Mouse (Mus musculus) T-helper 17 cell (primary cell): ENCODE results near the gene Mum1.

Experiments
- in situ Hi-C, 2 experiments: fragments of 300-600 bp; cut with MboI, MseI; formaldehyde crosslinking; loops; 1 replicate in 1 of 2; 2 replicates in 1 of 2; pipeline ENCODE4 v1.15.1; 2025; ENCODE audit warnings: high pct_unique_total_duplicates in 2 of 2

Mum1 gene

DNA sequence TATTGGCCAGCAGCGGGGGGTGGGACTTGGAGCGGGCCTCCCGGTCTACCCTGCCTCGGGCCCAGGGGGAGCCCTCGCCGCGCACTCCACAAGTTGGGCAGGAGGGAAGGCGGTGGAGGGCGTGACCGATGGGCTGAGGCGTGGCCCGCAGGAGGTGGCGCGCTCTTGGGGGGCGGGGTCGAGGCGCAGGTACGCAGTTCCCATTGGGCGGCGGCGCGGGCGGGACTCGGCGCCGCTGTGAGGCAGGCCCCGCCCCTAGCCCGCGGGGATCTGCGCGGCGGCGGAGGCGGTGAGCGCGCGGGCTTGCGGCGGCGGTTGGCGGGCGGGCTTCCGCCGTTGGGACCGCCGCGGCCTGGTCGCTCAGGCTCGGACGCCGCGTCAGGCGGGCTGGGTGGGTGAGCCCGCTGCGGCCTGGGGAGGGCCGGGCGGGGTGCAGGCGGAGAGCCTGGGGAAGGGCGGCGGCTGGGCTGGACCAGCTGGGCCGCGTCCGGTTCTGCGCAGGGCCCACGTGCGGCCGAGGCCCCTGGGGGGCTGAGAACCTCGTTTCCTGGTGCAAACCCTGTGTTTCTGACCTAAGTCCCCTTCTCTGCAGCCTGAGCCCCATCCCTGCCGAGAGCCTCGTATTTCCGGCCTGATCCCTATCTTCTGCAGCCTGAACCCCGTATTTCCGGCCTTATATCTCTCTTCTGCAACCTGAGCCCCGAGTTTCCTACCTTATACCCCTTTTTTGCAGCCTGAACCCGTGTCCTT is at the start of gene Mum1:
TSS of gene Mum1 (plus strand) at position 19 of the 750 bp plus-strand sequence.
- in situ Hi-C loops: no loop called here

- in situ Hi-C loops: loop anchor here (5.0 kb wide), 1 partner anchor 70 kb away; the partner anchor contains the start of gene Ndufs7 (in 2 of the 2)
Observed at GRCm38 (mm10) chr10:80177441-80178279, 48.6 kb upstream of the Mum1 start.

DNA sequence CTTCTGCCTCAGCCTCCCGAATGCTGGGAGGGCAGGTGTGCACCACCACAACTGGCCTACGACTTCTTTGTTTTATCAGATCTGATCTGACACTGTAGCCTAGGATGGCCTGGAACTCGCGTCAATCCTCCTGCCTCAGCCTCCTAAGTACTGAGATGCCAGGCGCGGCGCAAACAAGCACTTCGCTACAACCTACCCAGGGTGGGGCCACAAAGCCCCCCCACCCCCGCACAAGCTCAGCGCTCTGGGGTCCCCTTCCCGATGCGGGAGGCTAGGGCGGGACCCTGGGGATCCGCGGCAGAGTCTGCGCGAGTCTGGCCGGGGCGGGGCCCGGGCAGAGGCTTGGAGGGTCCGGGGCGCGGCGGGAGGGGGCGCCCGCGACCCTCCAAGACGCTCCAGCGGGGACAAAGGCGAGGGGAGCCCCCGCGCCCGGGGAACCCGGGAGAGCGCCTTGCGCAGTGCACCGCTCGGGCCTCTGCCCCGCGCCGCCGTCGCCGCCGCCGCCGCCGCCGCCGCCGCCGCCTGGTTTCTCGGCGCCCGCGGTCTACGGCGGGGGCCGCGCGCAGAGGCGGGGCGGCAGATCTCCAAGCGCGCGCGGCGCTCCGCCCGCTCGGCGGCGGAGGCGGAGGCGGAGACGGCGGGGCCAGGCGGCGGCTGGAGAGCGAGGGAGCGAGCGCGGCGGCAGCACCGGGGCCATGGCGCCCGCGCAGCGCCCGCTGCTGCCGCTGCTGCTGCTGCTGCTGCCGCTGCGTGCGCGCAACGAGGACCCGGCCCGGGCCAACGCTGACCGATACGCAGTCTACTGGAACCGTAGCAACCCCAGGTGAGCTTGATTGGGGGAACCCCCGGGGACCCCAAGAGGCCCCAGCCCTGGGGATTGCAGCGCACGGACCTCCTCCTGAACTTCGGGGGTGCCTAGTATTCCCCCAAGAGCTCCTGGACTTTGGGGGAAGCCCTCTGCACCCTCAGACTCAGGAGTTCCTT is 46.9 kb upstream of the Mum1 start, which contains the start of gene Efna2:
TSS of gene Efna2 (plus strand) at position 415 of the 984 bp plus-strand sequence.
- in situ Hi-C loops: loop anchor here (5.0 kb wide), 1 partner anchor 68 kb away; the partner anchor contains the start of gene Ndufs7 (in 2 of the 2)

DNA sequence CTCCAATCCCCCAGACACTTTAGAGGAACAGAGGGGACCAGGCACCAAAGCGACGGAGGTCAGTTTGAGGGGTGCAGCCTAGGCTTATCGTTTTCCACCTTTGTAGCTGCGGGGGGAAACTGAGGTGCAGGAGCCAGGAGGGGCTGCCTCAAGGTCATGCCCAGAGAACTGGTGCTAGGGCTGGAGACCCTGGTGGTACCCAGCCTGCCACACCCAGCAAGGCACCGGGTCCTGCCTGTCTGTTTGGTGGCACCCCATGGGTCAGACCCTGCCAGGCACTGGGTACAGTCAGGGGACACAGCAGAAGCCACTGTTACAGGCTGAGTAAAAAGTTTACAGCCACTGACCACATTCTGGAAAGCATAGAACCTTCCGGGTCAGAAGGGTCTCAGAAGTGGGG is 45.9 kb upstream of the Mum1 start:
- in situ Hi-C loops: no loop called here

GRCm38 (mm10) chr10:80180823-80181222 is 45.4 kb upstream of the Mum1 start:
- in situ Hi-C loops: no loop called here

DNA sequence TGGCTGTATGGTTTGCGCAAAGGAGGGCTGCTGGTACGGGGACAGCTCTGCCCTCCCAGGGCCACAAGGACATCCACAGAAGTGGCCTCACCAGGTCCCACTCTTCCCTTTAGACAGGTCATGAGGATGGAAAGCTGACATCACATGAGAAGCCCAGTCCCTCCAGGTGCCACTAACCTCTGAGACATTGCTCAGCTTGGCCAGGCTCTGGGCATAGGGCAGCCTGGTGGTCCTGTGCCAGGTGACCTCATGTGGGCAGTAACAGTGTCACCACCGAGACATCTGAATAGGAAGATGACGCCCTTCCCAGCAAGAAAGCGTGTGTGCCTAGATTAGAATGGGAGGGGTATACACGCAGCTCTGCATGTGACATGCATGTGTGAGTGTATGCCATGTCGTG is 43.7 kb upstream of the Mum1 start:
- in situ Hi-C loops: no loop called here

- in situ Hi-C loops: no loop called here
Observed at GRCm38 (mm10) chr10:80186649-80187048, 39.6 kb upstream of the Mum1 start.

GRCm38 (mm10) chr10:80187739-80188138 is 38.5 kb upstream of the Mum1 start:
- in situ Hi-C loops: no loop called here

- in situ Hi-C loops: no loop called here
Observed at GRCm38 (mm10) chr10:80188453-80189024, 37.7 kb upstream of the Mum1 start.

DNA sequence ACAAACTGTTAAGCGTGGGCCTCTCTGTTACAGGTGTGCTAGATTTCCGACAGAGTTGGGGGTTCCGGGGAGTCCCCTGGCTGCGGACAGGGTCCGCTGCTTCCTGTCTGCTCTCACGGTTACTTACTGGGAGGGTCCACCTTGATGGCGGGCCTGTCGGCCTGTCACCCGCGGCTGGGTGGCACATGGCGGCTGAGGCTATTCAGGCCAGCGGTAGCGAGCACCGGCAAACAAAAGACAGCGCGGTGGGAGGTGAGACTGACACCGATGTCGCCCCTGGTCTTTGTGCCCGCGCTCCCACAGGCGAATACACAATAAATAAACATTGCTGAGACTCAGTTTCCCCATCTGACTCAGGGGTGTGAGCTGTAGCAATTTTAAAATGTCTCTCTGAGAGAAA is 36.2 kb upstream of the Mum1 start:
- in situ Hi-C loops: no loop called here

GRCm38 (mm10) chr10:80190491-80191051 is 35.7 kb upstream of the Mum1 start:
- in situ Hi-C loops: no loop called here

GRCm38 (mm10) chr10:80193976-80194375 is 32.3 kb upstream of the Mum1 start:
- in situ Hi-C loops: no loop called here

GRCm38 (mm10) chr10:80194441-80194840 is 31.8 kb upstream of the Mum1 start:
- in situ Hi-C loops: no loop called here

DNA sequence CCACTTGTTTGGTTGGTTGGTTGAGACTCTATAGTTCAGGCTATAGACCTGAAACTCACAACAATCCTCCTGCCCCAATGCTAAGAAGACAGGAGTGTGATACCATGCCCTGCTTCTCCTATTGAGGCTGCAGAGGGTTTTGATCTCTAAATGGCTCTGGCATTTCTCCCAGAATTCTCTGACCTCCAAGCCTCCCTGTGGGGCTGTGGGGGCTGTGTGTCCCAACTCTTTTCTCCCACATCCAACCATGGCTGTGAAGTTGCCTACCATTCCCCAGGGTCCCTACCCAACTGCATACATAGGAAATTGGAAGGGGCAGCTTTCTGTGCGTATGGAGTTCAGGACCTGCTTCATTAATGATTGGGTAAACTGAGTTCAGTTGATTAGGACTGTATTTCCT is 30.1 kb upstream of the Mum1 start:
- in situ Hi-C loops: no loop called here

GRCm38 (mm10) chr10:80196778-80197581 is 29.3 kb upstream of the Mum1 start:
- in situ Hi-C loops: no loop called here

DNA sequence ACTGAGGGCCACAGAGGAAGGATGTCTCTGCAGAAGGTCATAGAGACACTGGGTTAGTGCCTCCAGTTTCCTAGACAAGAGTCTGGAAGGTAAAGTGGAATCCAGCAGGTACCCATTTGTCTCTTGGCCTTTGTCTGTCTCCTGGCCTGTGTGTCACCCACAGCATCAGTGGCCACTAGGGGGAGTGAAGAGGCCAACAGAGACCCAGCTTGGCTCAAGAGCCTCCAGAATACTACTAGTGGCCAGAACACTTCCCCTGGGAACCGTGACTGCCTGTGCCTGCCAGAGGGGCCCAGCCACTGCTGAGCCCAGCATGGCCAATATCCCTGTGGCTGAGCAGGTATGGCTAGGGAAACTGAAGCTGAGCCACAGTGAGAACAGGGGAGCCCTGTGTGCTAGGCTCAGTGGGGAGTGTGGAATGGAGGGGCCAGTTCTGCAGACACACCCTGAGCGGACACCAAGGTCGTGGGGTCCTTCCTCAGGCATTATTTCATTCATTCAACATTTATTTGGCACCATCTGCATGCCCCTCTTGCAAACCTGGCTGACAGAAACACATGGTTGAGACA is 26.7 kb upstream of the Mum1 start:
- in situ Hi-C loops: no loop called here

DNA sequence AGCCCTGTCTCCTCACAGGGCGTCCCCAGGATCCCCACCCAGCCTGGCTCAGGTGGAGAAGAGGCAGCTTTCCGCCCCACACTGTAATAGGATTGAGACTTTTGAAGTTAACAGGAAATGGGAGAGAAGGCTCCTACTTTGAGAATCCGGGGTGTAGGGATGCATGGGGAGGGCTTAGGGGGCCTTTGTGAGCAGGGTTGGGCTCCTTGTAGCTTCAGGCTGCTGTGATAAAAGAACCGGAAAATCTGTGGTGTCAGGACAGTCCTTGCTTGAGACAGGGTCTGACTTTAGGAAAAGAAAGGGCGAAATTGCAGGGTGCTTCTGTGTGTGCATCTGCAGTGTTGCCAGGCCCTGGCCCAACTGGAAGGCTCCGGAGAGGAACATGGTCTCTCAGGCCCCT is 25.7 kb upstream of the Mum1 start:
- in situ Hi-C loops: no loop called here

DNA sequence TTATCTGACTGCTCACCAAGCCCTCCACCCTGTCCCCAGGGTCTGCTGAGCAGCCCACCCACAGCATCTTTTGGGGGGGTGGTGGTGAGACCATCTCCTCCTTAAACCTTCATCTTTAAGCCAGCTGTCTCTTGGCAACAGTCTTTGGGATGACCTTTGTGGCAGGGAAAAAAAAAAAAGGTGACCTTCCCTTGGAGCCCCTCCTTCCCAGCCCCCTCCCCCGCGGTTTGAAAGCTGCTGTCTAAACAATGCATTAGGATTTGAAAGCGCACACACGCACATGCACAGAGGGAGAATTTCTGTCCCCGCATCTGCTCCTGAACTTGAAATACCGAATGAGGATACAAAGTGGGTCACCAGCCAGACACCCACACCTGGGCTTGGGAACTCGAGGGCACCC is 22.2 kb upstream of the Mum1 start:
- in situ Hi-C loops: no loop called here

DNA sequence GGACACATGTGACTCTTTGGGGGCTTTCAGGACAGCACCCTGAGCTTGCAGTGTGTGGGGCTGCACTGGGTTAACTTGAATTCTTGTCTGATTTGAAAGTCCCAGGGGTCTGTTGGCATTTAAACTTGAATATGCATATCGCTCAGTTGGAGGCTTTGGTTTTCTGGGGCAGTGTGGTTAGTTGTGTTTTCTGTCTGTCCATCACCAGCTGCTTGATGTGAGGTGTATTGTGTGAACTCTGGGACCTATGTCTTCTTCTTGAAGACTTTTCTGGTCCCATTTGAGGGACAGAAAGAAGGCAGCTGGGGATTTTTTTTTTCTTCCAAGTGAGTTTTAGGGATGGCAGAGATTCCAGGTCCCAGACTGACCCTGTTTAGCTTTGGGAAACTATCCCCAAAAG is 19.0 kb upstream of the Mum1 start:
- in situ Hi-C loops: no loop called here

GRCm38 (mm10) chr10:80207676-80208075 is 18.6 kb upstream of the Mum1 start:
- in situ Hi-C loops: no loop called here
